In the genomic region with DNA sequence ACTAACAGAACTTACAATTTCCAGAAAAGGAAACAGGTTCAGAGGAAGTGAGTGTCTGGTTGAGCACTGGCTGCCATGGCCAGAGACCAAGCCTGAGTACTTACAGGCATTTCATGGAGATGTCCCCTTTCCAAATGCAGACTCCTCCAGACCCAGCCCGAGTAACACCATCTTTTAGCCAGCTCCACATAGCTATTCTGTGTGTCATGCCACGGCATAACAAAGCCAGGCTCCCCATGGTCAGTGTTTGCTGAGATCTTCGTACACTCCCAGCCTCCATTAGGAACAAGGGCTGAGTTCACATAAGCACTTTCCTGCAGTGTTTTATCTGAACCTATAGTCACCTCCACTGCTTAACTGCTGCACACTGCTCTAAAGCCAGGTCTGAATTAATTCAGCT, we compare ENCODE assay signal across 23 mouse cellular contexts. TPM values are rescaled to one million over a fixed set of nuclear protein-coding genes. Genes with fewer than 3 reads are reported as not detected.
DNase-seq lines count a peak whose midpoint lies in the region; ATAC-seq lines count a peak whose summit lies in the region.
"Had no signal": no experiment of that assay in that cellular context is flagged by ENCODE, and none has a peak within 500 bp of the region (broad histone marks: within the 10 kb centered on the region; RNA-seq: fewer than 3 reads in every experiment).

No protein-coding gene starts in this region.

- H3K4me3 ChIP-seq in forebrain, embryonic 16.5 days (replicated peaks; ENCODE audit: low read length): no peak overlapping the region
- no peak overlapping the region for H3K4me3 ChIP-seq in forebrain, embryonic 10.5 days
- no peak overlapping the region for H3K4me3 ChIP-seq in heart, embryonic 13.5 days
- no peak overlapping the region for H3K4me3 ChIP-seq in heart, embryonic 12.5 days
- H3K4me3 ChIP-seq: heart, adult 2 months; hindbrain, embryonic 10.5 days; intestine, embryonic 15.5 days had no signal

- H3K27ac ChIP-seq in forebrain, embryonic 16.5 days (ENCODE audit: low read length): peak overlapping the region; percentile 12; the same call in 1 of the 2 replicates
- no peak overlapping the region for H3K27ac ChIP-seq in forebrain, embryonic 10.5 days
- 0 out of 2 replicates have a peak overlapping the region, but pooled peaks have one; percentile 2 for H3K27ac ChIP-seq in heart, embryonic 13.5 days (replicated peaks)
- no peak overlapping the region for H3K27ac ChIP-seq in heart, embryonic 12.5 days (ENCODE audit: poor library complexity, severe bottlenecking)
- H3K27ac ChIP-seq: heart, adult 2 months; hindbrain, embryonic 10.5 days; hindbrain, embryonic 14.5 days; intestine, embryonic 15.5 days had no signal

- WGBS in forebrain, embryonic 16.5 days: 81% methylated on average over 3 of the region's 3 CpGs
- WGBS in forebrain, embryonic 10.5 days: 88% methylated on average over 3 of the region's 3 CpGs
- WGBS in heart, embryonic 13.5 days: 71% methylated on average over 3 of the region's 3 CpGs
- 69% methylated on average over 3 of the region's 3 CpGs for WGBS in heart, embryonic 12.5 days

- H3K27me3 ChIP-seq in forebrain, embryonic 16.5 days (replicated peaks; ENCODE audit: control insufficient read depth, insufficient read depth, low read length): no peaks in the 10 kb centered on the region
- no peaks in the 10 kb centered on the region for H3K27me3 ChIP-seq in forebrain, embryonic 10.5 days (ENCODE audit: poor library complexity, severe bottlenecking)
- H3K27me3 ChIP-seq in heart, embryonic 13.5 days (replicated peaks): no peaks in the 10 kb centered on the region
- no peaks in the 10 kb centered on the region for H3K27me3 ChIP-seq in heart, embryonic 12.5 days (replicated peaks)
- H3K27me3 ChIP-seq: intestine, embryonic 15.5 days; Patski had no signal

- no peak overlapping the region for H3K9ac ChIP-seq in forebrain, embryonic 16.5 days (replicated peaks; ENCODE audit: low read depth, low read length)
- H3K9ac ChIP-seq in heart, embryonic 13.5 days: peak overlapping the region; percentile 30; the same call in 1 of the 2 replicates
- no peak overlapping the region for H3K9ac ChIP-seq in heart, embryonic 12.5 days
- H3K9ac ChIP-seq: intestine, embryonic 15.5 days had no signal

- no peak for ATAC-seq in forebrain, embryonic 16.5 days
- ATAC-seq in heart, embryonic 13.5 days (ENCODE audit: extremely low read depth, insufficient number of reproducible peaks, low FRiP score, low TSS enrichment): no peak
- ATAC-seq in heart, embryonic 12.5 days (ENCODE audit: insufficient number of reproducible peaks, low FRiP score): no peak
- ATAC-seq: activated CD4-positive, CD25-positive, alpha-beta regulatory T cell, adult 4 months; CD4-positive, CD25-positive, alpha-beta regulatory T cell, adult 4 months; intestine, embryonic 15.5 days; Patski had no signal

- DNase-seq in forebrain, embryonic 10.5 days (ENCODE audit: extremely low spot score, low spot score): no peak
- DNase-seq in 3T3-L1 (ENCODE audit: low read depth, low spot score): peak; percentile 56
- peak; percentile 40 for DNase-seq in Muller cell, postnatal 12 days (ENCODE audit: inconsistent ontology term)
- no peak for DNase-seq in adrenal gland, adult 18-20 months (ENCODE audit: low spot score in 2 of 2)
- no peak for DNase-seq in left cerebral cortex, adult 11 months (ENCODE audit: low spot score)
- DNase-seq: adrenal gland, adult 2 months; adrenal gland, postnatal 25 days; B cell, adult 2 months; cerebellum, adult 18-20 months; cerebellum, postnatal 10 days; heart, adult 2 months; heart, postnatal 10 days; kidney, adult 18-20 months had no signal

- peaks cover 22% of the 10 kb centered on the region for H3K4me1 ChIP-seq in forebrain, embryonic 16.5 days (replicated peaks; ENCODE audit: control insufficient read depth, insufficient read depth, low read length)
- peaks cover 10% of the 10 kb centered on the region for H3K4me1 ChIP-seq in forebrain, embryonic 10.5 days
- H3K4me1 ChIP-seq in heart, embryonic 13.5 days: peaks cover 17% of the 10 kb centered on the region
- H3K4me1 ChIP-seq in heart, embryonic 12.5 days (replicated peaks): peaks cover 6% of the 10 kb centered on the region
- H3K4me1 ChIP-seq: hindbrain, embryonic 10.5 days; intestine, embryonic 15.5 days had no signal

- H3K36me3 ChIP-seq in forebrain, embryonic 16.5 days (ENCODE audit: control insufficient read depth, insufficient read depth): peaks cover 11% of the 10 kb centered on the region; the same call in 1 of the 2 replicates
- H3K36me3 ChIP-seq in forebrain, embryonic 10.5 days (replicated peaks): peaks cover 41% of the 10 kb centered on the region
- H3K36me3 ChIP-seq in heart, embryonic 13.5 days: peaks cover 38% of the 10 kb centered on the region
- H3K36me3 ChIP-seq in heart, embryonic 12.5 days: peaks cover 29% of the 10 kb centered on the region

- no peak overlapping the region for H3K4me2 ChIP-seq in forebrain, embryonic 16.5 days (ENCODE audit: low read length)
- no peak overlapping the region for H3K4me2 ChIP-seq in heart, embryonic 13.5 days
- H3K4me2 ChIP-seq in heart, embryonic 12.5 days: no peak overlapping the region
- H3K4me2 ChIP-seq: intestine, embryonic 15.5 days had no signal

- H3K9me3 ChIP-seq in forebrain, embryonic 16.5 days (ENCODE audit: control insufficient read depth, low read length): no peaks in the 10 kb centered on the region
- H3K9me3 ChIP-seq in forebrain, embryonic 10.5 days: no peaks in the 10 kb centered on the region
- no peaks in the 10 kb centered on the region for H3K9me3 ChIP-seq in heart, embryonic 13.5 days
- H3K9me3 ChIP-seq in heart, embryonic 12.5 days (replicated peaks): no peaks in the 10 kb centered on the region
- H3K9me3 ChIP-seq: G1E; hindbrain, embryonic 10.5 days; intestine, embryonic 15.5 days had no signal

RNA-seq across cellular contexts. Expression of a gene that starts 1.6 kb away (rescaled TPM):
- polyA plus RNA-seq in forebrain, embryonic 16.5 days (2015; fragmentation: Nextera tagmentation; extraction: Ambion mirVana): 45.2 and 48.8 TPM in 2 replicates
- polyA plus RNA-seq in forebrain, embryonic 10.5 days (2016; fragmentation: Nextera tagmentation; extraction: Ambion mirVana): 23.8 and 29.4 TPM in 2 replicates
- polyA plus RNA-seq in heart, embryonic 13.5 days (2015; fragmentation: Nextera tagmentation; extraction: Ambion mirVana): 177 and 181 TPM in 2 replicates
- 228 and 230 TPM in 2 replicates for polyA plus RNA-seq in heart, embryonic 12.5 days (2016; fragmentation: Nextera tagmentation; extraction: Ambion mirVana)
- total RNA-seq in adrenal gland, adult 18-20 months (2021): 1 to 10 TPM; 7.3 to 8.3 TPM

RNA-seq across cellular contexts. Expression of a gene that starts 16.4 kb away (rescaled TPM):
- 13.2 and 14.9 TPM in 2 replicates for polyA plus RNA-seq in forebrain, embryonic 16.5 days (2015; fragmentation: Nextera tagmentation; extraction: Ambion mirVana)
- polyA plus RNA-seq in forebrain, embryonic 10.5 days (2016; fragmentation: Nextera tagmentation; extraction: Ambion mirVana): 32.0 and 37.5 TPM in 2 replicates
- polyA plus RNA-seq in heart, embryonic 13.5 days (2015; fragmentation: Nextera tagmentation; extraction: Ambion mirVana): 6.3 and 7.7 TPM in 2 replicates
- polyA plus RNA-seq in heart, embryonic 12.5 days (2016; fragmentation: Nextera tagmentation; extraction: Ambion mirVana): 8.1 and 8.4 TPM in 2 replicates
- 1 to 10 TPM; 5.1 to 5.7 TPM for total RNA-seq in adrenal gland, adult 18-20 months (2021)

RNA-seq across cellular contexts. Expression of a gene that starts 51.2 kb away (rescaled TPM):
- polyA plus RNA-seq in forebrain, embryonic 16.5 days (2015; fragmentation: Nextera tagmentation; extraction: Ambion mirVana): 10.8 and 12.1 TPM in 2 replicates
- 22.5 and 23.2 TPM in 2 replicates for polyA plus RNA-seq in forebrain, embryonic 10.5 days (2016; fragmentation: Nextera tagmentation; extraction: Ambion mirVana)
- 19.9 and 23.5 TPM in 2 replicates for polyA plus RNA-seq in heart, embryonic 13.5 days (2015; fragmentation: Nextera tagmentation; extraction: Ambion mirVana)
- 24.9 and 25.5 TPM in 2 replicates for polyA plus RNA-seq in heart, embryonic 12.5 days (2016; fragmentation: Nextera tagmentation; extraction: Ambion mirVana)
- total RNA-seq in adrenal gland, adult 18-20 months (2021): 10 to 100 TPM; 11.3 to 11.5 TPM

Comparison
In these comparisons a context has a peak if more than half of its experiments do, and no peak if none do; other contexts are left out.
1. H3K27ac ChIP-seq: peak in forebrain, embryonic 16.5 days (single experiment) and heart, embryonic 13.5 days (single experiment); none in forebrain, embryonic 10.5 days (single experiment) and heart, embryonic 12.5 days (single experiment).
2. DNase-seq: peak in 3T3-L1 (single experiment) and Muller cell, postnatal 12 days (single experiment); none in forebrain, embryonic 10.5 days (single experiment), adrenal gland, adult 18-20 months (0 of 2) and left cerebral cortex, adult 11 months (single experiment).